Mouse (Mus musculus) lung, embryonic 14.5 days (tissue): ENCODE results near the gene Cdkl5. TPM values are rescaled to one million over a fixed set of nuclear protein-coding genes. Genes with fewer than 3 reads are reported as not detected.

ENCODE experiments used
- ATAC-seq: fragments of 200-750 bp; cut with Nextera tagmentation; 2 replicates; pipeline ENCODE4 v1.8.0; 2017; ENCODE audit warnings: mild to moderate bottlenecking, moderate TSS enrichment, moderate library complexity; ENCODE audit not compliant: insufficient read depth
- DNase-seq: peaks from one replicate; pipeline ENCODE4 v3.0.0-alpha.2; 2015
- H3K27ac ChIP-seq: fragments of 300-500 bp; sonication (generic); 2 replicates; pipeline ENCODE4 v1.5.1; 2014; ENCODE audit warnings: low read depth, mild to moderate bottlenecking, moderate library complexity
- H3K27me3 ChIP-seq: fragments of 300-500 bp; sonication (generic); 2 replicates; pipeline ENCODE4 v1.6.1; 2014; ENCODE audit warnings: low read length, control low read depth; ENCODE audit not compliant: insufficient read depth
- H3K36me3 ChIP-seq: fragments of 300-500 bp; sonication (generic); 2 replicates; pipeline ENCODE4 v1.6.1; 2014; ENCODE audit warnings: control low read depth; ENCODE audit not compliant: insufficient read depth
- H3K4me1 ChIP-seq: fragments of 300-500 bp; sonication (generic); 2 replicates; pipeline ENCODE4 v1.6.1; 2014; ENCODE audit warnings: antibody characterized with exemption, control low read depth; ENCODE audit not compliant: insufficient read depth
- H3K4me2 ChIP-seq: fragments of 300-500 bp; sonication (generic); 2 replicates; pipeline ENCODE4 v1.6.1; 2014; ENCODE audit warnings: mild to moderate bottlenecking
- H3K4me3 ChIP-seq: fragments of 300-500 bp; sonication (generic); 2 replicates; pipeline ENCODE4 v1.5.1; 2014; ENCODE audit warnings: low read depth, low read length
- H3K9ac ChIP-seq: fragments of 300-500 bp; sonication (generic); 2 replicates; pipeline ENCODE4 v1.6.1; 2014
- H3K9me3 ChIP-seq: fragments of 300-500 bp; sonication (generic); 2 replicates; pipeline ENCODE4 v1.6.1; 2016; ENCODE audit warnings: low read depth, low read length, control low read depth
- CTCF ChIP-seq: IDR thresholded peaks from 2 replicates; pipeline ENCODE4 v1.5.1; 2016; ENCODE audit warnings: antibody characterized with exemption, low read depth
- WGBS: fragments of 180-500 bp; shearing (Covaris S2); extraction: QIAGEN DNeasy Blood & Tissue Kit; methylation state at CpG from one replicate; pipeline ENCODE4 v1.1.7; 2014; 5-methylcytosine and 5-hydroxymethylcytosine counted together
- polyA plus RNA-seq: library from polyadenylated mRNA; unstranded; fragments of >200 nt; fragmentation: Nextera tagmentation; extraction: Ambion mirVana; gene quantifications from 2 replicates; pipeline ENCODE4 v1.2.1, GENCODE M21; 2014

Gene Cdkl5
- polyA plus RNA-seq, 1 experiment from 2014 or later, result 2.1 TPM

- Histone ChIP-seq H3K9ac (no peak overlapping the region), H3K4me1 (no peaks in the 10 kb centered on the region), H3K4me3 (no peak overlapping the region), H3K9me3 (no peaks in the 10 kb centered on the region), H3K36me3 (no peaks in the 10 kb centered on the region), H3K27me3 (no peaks in the 10 kb centered on the region), H3K27ac (no peak overlapping the region), H3K4me2 (no peak overlapping the region)
- TF ChIP-seq CTCF, result no peak
- 64% methylated on average over 1 of the region's 1 CpGs for WGBS
- no peak for ATAC-seq
- DNase-seq, result no peak
These were observed 11.8 kb upstream of the Cdkl5 start for GRCm38 (mm10) chrX:161006272-161006671.

GRCm38 (mm10) chrX:160996051-160996450 is 1.5 kb upstream of the Cdkl5 start:
- Histone ChIP-seq H3K4me1 (no peaks in the 10 kb centered on the region), H3K27ac (no peak overlapping the region), H3K27me3 (no peaks in the 10 kb centered on the region), H3K4me3 (no peak overlapping the region), H3K9ac (no peak overlapping the region), H3K4me2 (no peak overlapping the region), H3K36me3 (no peaks in the 10 kb centered on the region), H3K9me3 (no peaks in the 10 kb centered on the region)
- TF ChIP-seq CTCF, result no peak
- WGBS, result 10% methylated on average over 5 of the region's 5 CpGs
- DNase-seq, result peak; percentile 15
- no peak for ATAC-seq

DNA sequence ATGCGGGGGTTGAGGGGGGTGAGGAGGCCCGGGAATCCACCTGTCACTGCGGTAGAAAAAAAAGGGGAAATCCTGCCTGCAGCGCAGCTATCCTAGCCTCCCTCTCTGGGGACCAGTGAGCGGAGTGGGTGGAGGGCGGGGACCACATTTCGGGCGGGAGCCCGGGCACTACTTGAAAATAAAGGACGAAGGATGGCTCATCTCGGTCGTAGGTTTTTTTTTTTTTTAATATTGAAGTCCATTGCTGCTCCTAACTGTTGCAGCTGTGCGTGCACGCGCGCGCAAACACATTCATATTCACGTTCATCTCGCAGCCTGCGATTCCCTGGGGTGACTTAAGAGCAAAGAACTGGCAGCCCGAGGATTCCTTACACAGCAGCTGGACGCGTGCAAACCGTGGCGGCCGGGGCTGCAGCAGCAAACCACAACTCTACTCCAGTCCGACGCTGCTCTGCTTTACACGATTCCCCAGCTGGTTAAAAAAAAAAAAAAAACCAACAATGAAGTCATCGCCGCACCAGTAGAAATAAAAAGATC is 695 bp upstream of the Cdkl5 start:
- Histone ChIP-seq H3K9ac (peak overlapping the region; percentile 29), H3K9me3 (no peaks in the 10 kb centered on the region), H3K27me3 (no peaks in the 10 kb centered on the region), H3K4me3 (peak overlapping the region; percentile 54), H3K4me1 (no peaks in the 10 kb centered on the region), H3K36me3 (no peaks in the 10 kb centered on the region), H3K4me2 (peak overlapping the region; percentile 57), H3K27ac (peak overlapping the region; percentile 73; the same call in 1 of the 2 replicates)
- DNase-seq (peak; percentile 69), ATAC-seq (peak; percentile 71)
- WGBS, result 9% methylated on average over 29 of the region's 31 CpGs
- no peak for TF ChIP-seq CTCF

DNA sequence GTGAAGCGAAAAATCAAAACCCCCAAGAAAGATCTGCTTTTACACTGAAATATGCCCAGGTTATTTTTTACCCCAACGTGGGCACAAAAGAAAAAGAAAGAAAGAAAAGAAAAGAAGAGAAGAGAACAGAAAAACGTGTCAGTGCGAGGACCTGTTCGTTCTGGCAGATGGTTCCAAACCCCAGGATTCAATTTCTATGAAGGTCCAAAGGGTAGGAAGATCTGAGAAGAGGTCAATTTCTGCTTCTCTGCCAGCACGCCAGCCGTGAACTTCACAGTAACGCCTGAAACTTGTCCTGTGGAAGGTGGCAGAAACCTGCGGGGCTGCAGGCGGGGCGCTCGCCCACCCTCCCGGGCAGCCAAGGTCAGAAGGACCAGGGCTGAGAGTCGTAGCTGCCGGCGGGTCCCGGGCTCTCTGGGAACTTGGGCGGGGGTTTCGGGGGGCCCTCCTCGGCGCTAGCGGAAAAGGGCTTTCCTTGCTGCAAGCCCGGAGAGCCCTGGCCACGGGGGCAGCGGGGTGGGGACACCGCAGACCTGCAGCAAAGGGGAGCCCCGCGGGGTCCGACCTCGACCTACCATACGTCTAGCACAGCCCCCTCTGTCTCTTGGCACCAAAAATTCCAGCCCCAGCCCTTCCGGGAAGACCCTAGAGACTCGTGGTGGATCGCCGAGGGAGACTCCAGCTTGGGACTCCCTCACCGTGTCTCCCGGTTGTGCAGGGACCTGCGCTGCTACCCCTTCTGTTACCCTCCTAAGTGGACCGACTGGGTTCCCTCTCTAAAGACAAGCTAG is 560 bp downstream of the Cdkl5 start:
- no peaks in the 10 kb centered on the region for H3K36me3 ChIP-seq
- H3K27me3 ChIP-seq, result no peaks in the 10 kb centered on the region
- no peak for TF ChIP-seq CTCF
- no peaks in the 10 kb centered on the region for H3K9me3 ChIP-seq
- peak overlapping the region; percentile 51 for H3K9ac ChIP-seq
- peak overlapping the region; percentile 46; the same call in 1 of the 2 replicates for H3K27ac ChIP-seq
- DNase-seq (peak; percentile 2), ATAC-seq (no peak; the same call in 1 of the 2 replicates)
- peak overlapping the region; percentile 54 for H3K4me3 ChIP-seq
- 17% methylated on average over 35 of the region's 39 CpGs for WGBS
- H3K4me2 ChIP-seq, result peak overlapping the region; percentile 65
- H3K4me1 ChIP-seq, result no peaks in the 10 kb centered on the region

GRCm38 (mm10) chrX:160992703-160993102 is 1.8 kb downstream of the Cdkl5 start:
- 31% methylated on average over 2 of the region's 2 CpGs for WGBS
- no peak overlapping the region for H3K4me3 ChIP-seq
- no peak for TF ChIP-seq CTCF
- H3K9me3 ChIP-seq, result no peaks in the 10 kb centered on the region
- H3K27ac ChIP-seq, result no peak overlapping the region
- no peak for DNase-seq
- peak overlapping the region; percentile 12; the same call in 1 of the 2 replicates for H3K4me2 ChIP-seq
- no peak for ATAC-seq
- H3K27me3 ChIP-seq, result no peaks in the 10 kb centered on the region
- H3K36me3 ChIP-seq, result no peaks in the 10 kb centered on the region
- H3K9ac ChIP-seq, result no peak overlapping the region
- H3K4me1 ChIP-seq, result no peaks in the 10 kb centered on the region

GRCm38 (mm10) chrX:160990276-160990675 is 4.2 kb downstream of the Cdkl5 start:
- H3K4me3 ChIP-seq, result no peak overlapping the region
- no peaks in the 10 kb centered on the region for H3K4me1 ChIP-seq
- no peaks in the 10 kb centered on the region for H3K27me3 ChIP-seq
- no peak overlapping the region for H3K4me2 ChIP-seq
- no peak overlapping the region for H3K9ac ChIP-seq
- no peak overlapping the region for H3K27ac ChIP-seq
- H3K9me3 ChIP-seq, result no peaks in the 10 kb centered on the region
- H3K36me3 ChIP-seq, result no peaks in the 10 kb centered on the region
- TF ChIP-seq CTCF, result no peak
- ATAC-seq (no peak), DNase-seq (peak; percentile 28)
- WGBS, result 65% methylated on average over 4 of the region's 4 CpGs

DNA sequence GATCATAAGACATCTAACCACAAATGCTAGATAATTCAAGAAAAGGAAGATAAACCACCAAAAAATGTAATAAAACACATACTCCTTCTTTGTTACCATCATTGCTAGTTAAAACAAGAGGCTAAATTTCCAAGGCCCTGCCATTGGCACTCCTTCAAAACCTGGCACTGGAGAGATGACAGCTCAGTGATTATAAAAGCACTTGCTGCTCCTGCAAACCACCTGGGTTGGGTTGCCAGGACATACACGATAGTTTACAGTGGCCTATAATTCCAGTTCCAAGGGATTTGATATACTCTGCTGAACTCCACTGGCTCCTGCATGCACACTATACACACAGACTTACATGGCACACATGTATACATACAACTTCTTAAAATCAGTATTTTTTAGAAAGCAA is 16.6 kb downstream of the Cdkl5 start:
- Histone ChIP-seq H3K4me3 (no peak overlapping the region), H3K27me3 (no peaks in the 10 kb centered on the region; the same call in 1 of the 2 replicates), H3K9ac (no peak overlapping the region), H3K4me2 (no peak overlapping the region), H3K4me1 (no peaks in the 10 kb centered on the region), H3K9me3 (no peaks in the 10 kb centered on the region), H3K27ac (no peak overlapping the region), H3K36me3 (no peaks in the 10 kb centered on the region)
- no peak for ATAC-seq
- DNase-seq, result no peak
- WGBS, result 62% methylated on average over 1 of the region's 1 CpGs
- no peak for TF ChIP-seq CTCF
